Mouse (Mus musculus) macrophage (primary cell): Measurements from ENCODE around the gene Dpysl4. TPM values are rescaled to one million over a fixed set of nuclear protein-coding genes. Genes with fewer than 3 reads are reported as not detected.

Experiments
- H3K27ac ChIP-seq: fragments of 350-480 bp; formaldehyde crosslinking; 2 replicates; pipeline ENCODE4 v1.9.0; 2021
- H3K36me3 ChIP-seq: fragments of 350-480 bp; formaldehyde crosslinking; 2 replicates; pipeline ENCODE4 v1.9.0; 2021; ENCODE audit errors: inconsistent target
- H3K4me3 ChIP-seq: fragments of 350-480 bp; formaldehyde crosslinking; 2 replicates; pipeline ENCODE4 v1.9.0; 2021; ENCODE audit errors: inconsistent target
- H3K79me2 ChIP-seq: fragments of 350-480 bp; formaldehyde crosslinking; 2 replicates; pipeline ENCODE4 v1.9.0; 2021; ENCODE audit errors: inconsistent target
- WGBS: methylation state at CpG from one replicate; pipeline ENCODE4 v1.1.7; 2026; ENCODE audit warnings: inconsistent platforms; ENCODE audit not compliant: missing documents; 5-methylcytosine and 5-hydroxymethylcytosine counted together
- polyA plus RNA-seq: library from polyadenylated mRNA; stranded (reverse); fragments of 250-400 nt; gene quantifications from 3 replicates; pipeline ENCODE4 v1.2.4, GENCODE M21; 2018; ENCODE audit warnings: inconsistent platforms

The Dpysl4 gene
- polyA plus RNA-seq, 1 experiment from 2014 or later = not detected

DNA sequence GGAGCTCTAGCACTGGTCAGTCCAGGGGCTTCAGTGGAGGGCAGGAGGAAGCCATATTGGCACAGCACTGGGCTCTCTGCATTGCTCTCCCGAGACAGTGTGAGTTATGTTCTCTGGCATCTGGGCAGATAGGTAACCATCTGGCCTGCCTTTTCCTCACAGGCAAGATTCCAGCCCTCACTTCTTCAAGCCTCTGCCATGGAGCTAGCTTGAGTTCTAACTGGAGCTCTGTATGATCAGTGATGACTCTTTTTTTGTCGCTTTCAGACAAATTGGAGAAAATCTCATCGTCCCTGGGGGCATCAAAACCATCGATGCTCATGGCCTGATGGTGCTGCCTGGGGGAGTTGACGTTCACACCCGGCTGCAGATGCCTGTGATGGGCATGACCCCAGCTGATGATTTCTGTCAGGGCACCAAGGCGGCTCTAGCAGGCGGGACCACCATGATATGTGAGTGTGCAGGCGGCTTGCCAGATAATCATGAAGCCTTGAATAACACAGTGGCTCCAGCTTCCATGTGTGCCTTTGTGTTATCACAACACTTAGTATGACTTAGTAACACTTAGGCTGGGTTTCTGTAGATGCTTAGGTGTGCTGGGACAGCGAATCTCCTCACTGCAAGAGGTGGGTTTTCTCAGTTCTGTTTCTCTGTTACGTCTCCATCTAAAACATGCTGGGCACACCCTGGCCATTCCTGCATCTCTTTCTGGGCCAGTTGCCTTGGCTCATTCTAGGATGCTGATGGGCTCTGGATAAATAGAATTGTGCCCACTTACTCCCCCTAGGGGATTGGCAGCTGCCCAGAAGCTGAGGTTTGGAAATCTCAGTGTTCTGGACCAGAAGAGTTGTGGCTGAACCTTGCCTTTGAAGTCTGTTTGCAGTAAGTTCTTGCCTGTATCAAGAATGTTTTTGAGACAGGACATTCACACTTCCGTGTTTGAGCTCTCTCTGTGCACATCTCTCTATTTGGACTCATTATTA lies 4.4 kb downstream of the Dpysl4 start:
- H3K4me3 ChIP-seq = no peak overlapping the region
- WGBS = 87% methylated on average over 12 of the region's 12 CpGs
- no peaks in the 10 kb centered on the region for H3K36me3 ChIP-seq
- H3K27ac ChIP-seq = no peak overlapping the region
- no peaks in the 10 kb centered on the region for H3K79me2 ChIP-seq

DNA sequence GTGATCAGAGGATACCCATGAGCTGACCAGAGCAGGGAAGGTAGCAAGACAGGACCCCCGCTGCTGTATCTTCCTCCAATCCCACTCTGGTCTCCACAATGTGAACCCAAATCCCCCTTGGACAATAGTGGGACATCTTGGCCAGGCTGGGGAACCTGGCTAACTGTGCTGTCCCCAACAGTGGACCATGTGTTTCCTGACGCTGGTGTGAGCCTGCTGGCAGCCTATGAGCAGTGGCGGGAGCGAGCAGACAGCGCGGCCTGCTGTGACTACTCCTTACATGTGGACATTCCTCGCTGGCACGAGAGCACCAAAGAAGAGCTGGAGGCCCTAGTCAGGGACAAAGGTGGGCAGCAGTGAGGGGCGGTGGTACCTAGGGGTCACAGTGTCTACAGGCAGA lies 5.9 kb downstream of the Dpysl4 start:
- H3K4me3 ChIP-seq = no peak overlapping the region
- no peaks in the 10 kb centered on the region for H3K36me3 ChIP-seq
- H3K27ac ChIP-seq = no peak overlapping the region
- no peaks in the 10 kb centered on the region for H3K79me2 ChIP-seq
- 86% methylated on average over 9 of the region's 9 CpGs for WGBS

DNA sequence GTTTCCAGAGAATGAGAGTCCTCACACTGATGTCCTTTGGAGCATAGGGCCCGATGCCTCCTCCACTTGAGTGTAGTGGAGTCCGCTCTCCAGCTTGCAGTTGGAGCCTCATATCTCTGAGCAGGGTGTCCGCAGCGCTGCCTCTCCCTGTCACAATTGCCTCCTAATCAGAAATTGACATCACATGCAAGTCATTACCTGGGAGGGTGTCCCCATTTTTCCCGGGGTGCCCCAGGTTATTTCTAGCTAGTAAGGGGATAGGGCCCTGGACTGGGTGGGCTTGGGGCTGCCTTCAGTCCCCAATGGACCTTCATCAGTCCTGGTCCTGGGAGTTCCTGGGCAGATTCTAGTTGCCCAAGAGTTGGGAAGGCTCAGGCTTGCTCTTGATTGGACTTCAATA lies 6.9 kb downstream of the Dpysl4 start:
- Histone ChIP-seq H3K27ac (no peak overlapping the region), H3K79me2 (no peaks in the 10 kb centered on the region), H3K4me3 (no peak overlapping the region), H3K36me3 (no peaks in the 10 kb centered on the region)
- WGBS = 93% methylated on average over 5 of the region's 5 CpGs

DNA sequence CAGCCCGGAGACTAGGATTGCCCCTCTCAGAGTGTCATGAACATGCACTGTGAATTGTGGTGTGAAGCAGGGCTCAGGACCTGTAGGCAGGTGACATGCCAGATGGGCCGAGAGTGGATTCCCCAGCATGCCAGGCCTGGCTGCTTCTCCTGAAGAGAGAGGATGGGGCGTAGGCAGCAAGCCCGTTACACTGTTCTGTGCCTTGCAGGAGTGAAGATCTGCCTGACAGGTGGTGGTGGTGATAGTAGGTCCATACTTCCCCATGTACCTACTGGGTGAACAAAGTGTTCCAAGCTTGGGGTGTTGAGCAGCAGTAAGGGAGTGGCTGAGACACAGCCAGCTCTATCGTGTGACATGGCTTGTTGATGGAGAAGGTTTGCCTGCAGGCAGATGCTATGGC lies 7.3 kb downstream of the Dpysl4 start:
- Histone ChIP-seq H3K4me3 (no peak overlapping the region), H3K79me2 (no peaks in the 10 kb centered on the region), H3K36me3 (no peaks in the 10 kb centered on the region), H3K27ac (no peak overlapping the region)
- 88% methylated on average over 5 of the region's 5 CpGs for WGBS

DNA sequence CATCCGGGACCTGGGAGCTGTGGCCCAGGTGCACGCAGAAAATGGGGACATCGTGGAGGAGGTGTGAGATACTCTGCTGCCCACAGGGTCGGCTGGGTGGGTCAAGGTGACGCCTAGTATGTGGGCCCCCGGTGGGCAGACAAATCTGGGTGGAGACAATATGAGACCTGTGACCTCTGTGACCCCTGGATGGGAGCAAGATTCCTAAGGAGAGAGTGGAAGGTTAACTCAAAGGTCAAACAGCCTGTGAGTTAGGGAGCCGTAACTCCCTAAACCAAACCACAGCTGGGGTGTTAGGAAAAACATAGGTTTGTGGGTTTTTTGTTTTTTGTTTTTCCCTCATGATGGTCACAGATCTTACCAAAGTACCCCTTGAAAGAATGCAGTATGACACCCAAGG lies 8.0 kb downstream of the Dpysl4 start:
- 86% methylated on average over 7 of the region's 7 CpGs for WGBS
- Histone ChIP-seq H3K27ac (no peak overlapping the region), H3K36me3 (no peaks in the 10 kb centered on the region), H3K4me3 (no peak overlapping the region), H3K79me2 (no peaks in the 10 kb centered on the region)

DNA sequence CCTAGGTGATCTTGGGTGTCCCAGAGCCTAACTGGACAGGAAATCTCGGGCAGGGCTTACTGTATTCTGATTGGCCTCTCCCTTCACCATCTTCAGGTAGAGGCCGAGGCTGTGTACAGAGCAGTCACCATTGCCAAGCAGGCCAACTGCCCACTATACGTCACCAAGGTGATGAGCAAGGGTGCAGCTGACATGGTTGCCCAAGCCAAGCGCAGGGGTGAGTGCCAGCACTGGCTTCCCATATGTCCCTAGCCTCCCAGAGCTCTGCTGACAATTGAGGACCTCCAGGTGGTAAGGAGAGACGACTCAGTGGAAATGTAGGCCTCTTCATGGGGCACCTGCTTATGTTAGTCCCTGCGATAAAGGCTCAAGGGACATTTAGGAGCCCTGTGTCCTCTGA lies 9.0 kb downstream of the Dpysl4 start:
- Histone ChIP-seq H3K4me3 (no peak overlapping the region), H3K79me2 (no peaks in the 10 kb centered on the region)
- WGBS = 81% methylated on average over 6 of the region's 6 CpGs

DNA sequence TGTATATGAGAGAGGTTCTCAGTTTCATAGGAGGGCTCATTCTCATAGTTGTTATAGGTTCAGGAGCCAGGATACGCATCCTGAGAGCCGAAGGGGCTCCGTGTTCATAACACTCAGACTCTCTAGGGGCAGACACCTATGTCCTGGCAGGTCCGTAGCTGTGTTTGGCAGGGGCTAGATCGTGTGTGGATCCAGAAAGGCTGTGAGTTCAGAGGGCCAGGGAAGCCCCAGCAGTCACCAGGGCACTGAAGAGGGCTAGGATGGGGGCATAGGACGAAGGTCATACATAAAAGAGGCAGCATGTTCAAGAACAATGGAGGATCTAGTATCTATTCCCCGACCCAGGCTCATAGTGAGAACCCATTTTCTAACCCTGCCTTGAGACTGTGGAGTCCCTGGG lies 9.5 kb downstream of the Dpysl4 start:
- 87% methylated on average over 7 of the region's 7 CpGs for WGBS
- Histone ChIP-seq H3K27ac (no peak overlapping the region), H3K79me2 (no peaks in the 10 kb centered on the region), H3K4me3 (no peak overlapping the region), H3K36me3 (no peaks in the 10 kb centered on the region)

More for the DNA sequence above, 9.0 kb downstream of the Dpysl4 start:
- Histone ChIP-seq H3K27ac (no peak overlapping the region), H3K36me3 (no peaks in the 10 kb centered on the region)

DNA sequence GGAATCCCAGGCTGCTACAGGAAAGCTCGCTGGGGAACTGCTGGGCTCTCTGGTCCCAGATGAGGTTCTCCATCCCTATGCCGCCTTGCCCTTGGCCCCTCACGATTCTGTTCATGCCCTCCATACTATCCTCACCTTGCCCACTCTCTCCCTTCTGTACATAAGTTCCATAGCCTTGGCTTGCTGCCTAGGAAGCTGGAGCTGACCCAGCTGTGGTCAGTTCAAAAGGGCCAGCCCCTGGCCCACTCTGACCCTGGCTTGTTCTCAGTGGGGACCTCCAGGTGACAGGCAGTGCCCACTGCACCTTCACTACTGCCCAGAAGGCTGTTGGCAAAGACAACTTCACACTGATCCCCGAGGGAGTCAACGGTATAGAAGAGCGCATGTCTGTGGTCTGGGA lies 10.6 kb downstream of the Dpysl4 start:
- WGBS = 87% methylated on average over 6 of the region's 6 CpGs
- H3K27ac ChIP-seq = no peak overlapping the region
- H3K4me3 ChIP-seq = no peak overlapping the region
- no peaks in the 10 kb centered on the region for H3K79me2 ChIP-seq
- no peaks in the 10 kb centered on the region for H3K36me3 ChIP-seq

DNA sequence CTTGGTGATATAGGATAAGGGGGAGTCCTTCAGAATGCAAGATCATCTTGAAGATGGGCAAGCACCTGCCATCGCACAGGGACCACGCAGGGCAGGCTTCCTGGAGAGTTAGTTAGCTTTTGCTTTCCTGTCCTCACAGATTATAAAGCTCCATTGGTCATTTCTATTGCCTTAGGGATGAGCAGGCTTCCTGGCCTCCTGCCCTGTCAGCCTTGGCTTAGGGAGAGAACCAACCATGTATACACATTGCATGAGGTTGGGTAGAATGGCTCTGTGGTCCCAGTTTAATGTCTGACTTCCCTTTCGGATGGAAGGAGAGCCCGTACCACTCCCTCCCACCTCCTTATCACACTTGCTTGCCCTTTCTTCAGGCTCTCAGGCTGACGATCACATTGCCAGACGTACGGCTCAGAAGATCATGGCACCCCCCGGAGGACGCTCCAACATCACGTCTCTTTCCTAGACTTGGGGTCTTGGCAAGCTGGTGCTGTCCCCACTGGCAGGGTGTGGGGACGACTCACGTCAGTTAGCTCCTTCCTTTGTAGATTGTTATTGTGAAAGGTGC lies 14.8 kb downstream of the Dpysl4 start:
- Histone ChIP-seq H3K79me2 (no peaks in the 10 kb centered on the region), H3K27ac (no peak overlapping the region), H3K4me3 (no peak overlapping the region), H3K36me3 (no peaks in the 10 kb centered on the region)
- WGBS = 69% methylated on average over 12 of the region's 12 CpGs

DNA sequence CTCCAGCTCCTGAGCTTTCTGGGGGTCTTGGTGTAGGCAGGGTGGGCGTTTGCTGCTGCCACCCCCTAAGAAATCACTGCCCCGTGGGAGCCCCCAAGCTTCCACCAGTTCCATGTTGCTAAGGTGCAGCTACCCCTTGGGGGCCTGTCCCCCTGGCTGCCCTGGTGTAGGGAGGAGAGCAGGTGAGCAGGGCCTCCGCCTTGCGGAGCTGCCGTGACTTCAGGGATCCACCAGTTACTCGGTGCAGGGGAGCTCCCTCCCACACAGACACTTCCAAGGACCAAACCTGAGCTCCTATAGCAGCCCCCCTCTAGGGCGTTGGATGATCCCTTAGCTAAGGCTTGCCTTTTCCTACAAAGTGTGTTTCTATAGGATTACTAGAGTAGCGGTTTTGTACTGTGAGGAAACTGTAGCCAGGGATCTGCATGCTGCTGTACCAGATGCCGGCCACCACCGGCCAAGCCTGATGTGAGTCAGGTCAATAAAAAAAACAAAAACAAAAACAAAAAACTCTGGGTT lies 15.5 kb downstream of the Dpysl4 start:
- Histone ChIP-seq H3K79me2 (no peaks in the 10 kb centered on the region), H3K27ac (no peak overlapping the region), H3K4me3 (no peak overlapping the region), H3K36me3 (no peaks in the 10 kb centered on the region)
- WGBS = 86% methylated on average over 10 of the region's 10 CpGs

DNA sequence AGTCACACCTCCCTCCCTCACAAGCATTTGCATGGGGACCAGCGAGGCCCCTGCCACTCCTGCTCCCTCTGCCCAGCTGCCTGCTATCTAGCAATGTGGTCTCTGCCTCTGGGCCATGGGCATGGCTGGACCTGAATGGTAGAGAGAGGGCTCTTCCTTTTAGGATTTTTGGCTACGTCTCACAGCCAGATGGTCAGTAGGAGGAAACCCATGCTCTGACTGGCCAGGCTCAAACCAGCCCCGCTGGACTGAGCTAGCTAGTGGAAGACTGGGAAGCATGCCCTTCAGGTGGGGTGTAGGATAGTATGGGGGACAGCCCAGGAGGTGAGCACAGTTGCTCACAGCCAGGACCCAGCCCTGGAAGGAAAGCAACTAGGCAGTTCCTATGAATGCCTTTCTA lies 16.0 kb downstream of the Dpysl4 start:
- WGBS = 89% methylated on average over 3 of the region's 3 CpGs
- Histone ChIP-seq H3K27ac (no peak overlapping the region), H3K36me3 (no peaks in the 10 kb centered on the region), H3K79me2 (no peaks in the 10 kb centered on the region), H3K4me3 (no peak overlapping the region)

DNA sequence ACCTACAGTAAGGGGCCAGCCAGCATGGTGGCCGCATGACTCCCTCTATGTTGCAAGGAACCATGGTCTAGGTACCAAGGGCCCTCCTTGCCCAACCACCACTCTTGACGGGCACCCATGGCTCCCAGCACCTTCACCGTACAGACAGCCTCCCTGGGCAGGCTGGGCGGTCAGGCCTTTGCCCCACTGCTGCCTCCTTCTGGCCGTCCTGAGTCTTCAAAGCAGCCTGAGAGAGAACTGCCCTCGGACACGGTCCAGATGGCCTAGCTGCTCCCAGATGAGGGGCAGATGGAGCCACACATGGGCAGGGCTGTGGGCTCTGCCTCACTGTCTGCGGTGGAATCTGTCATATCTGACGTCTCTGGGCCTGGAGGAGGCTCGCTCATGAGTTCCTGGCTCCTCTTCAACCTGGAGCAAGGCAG lies 18.2 kb downstream of the Dpysl4 start:
- WGBS = 66% methylated on average over 10 of the region's 10 CpGs
- Histone ChIP-seq H3K27ac (no peak overlapping the region), H3K36me3 (no peaks in the 10 kb centered on the region), H3K79me2 (no peaks in the 10 kb centered on the region), H3K4me3 (no peak overlapping the region)

DNA sequence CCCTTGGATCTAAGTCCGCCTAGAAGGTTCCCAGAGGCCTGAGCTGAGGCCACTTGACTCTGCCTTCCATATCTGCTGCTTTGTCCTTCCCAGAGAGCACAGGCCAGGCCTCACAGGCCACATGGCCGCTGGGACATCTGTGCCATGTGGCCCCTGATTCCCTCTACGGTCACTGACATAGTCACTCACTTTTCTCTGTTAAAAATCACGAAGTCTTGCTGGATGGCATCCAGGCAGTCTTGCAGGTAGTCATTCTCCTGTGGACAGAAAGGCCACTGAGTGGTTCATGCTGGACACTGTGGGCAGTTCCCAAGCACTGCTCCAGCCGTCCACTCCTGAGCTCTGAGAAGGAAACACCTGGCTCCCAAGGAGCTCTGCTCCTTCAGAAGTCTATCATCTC lies 19.3 kb downstream of the Dpysl4 start:
- no peaks in the 10 kb centered on the region for H3K36me3 ChIP-seq

DNA sequence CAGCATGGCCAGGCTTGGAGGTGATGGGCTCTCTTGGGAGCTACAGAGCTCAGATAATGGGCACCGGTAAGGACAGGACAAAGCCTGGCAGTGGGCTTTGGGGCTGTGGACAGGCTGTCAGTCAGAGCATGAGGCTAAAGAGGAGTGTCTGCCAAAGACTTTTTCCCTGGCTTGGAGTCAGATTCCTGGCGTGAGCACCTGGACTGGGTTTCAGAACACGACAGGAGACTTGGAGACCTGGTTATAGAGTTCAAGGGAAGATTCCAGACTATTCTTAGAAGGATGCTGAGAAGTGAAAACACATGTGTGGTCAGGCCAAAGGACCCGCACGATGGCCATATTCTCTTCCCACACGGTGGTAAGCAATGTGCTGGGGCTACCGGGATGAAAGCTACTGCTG lies 19.9 kb downstream of the Dpysl4 start:
- H3K27ac ChIP-seq = no peak overlapping the region
- no peaks in the 10 kb centered on the region for H3K79me2 ChIP-seq
- 84% methylated on average over 7 of the region's 7 CpGs for WGBS
- no peaks in the 10 kb centered on the region for H3K36me3 ChIP-seq
- no peak overlapping the region for H3K4me3 ChIP-seq

More for the DNA sequence above, 19.3 kb downstream of the Dpysl4 start:
- 88% methylated on average over 5 of the region's 5 CpGs for WGBS
- Histone ChIP-seq H3K79me2 (no peaks in the 10 kb centered on the region), H3K4me3 (no peak overlapping the region), H3K27ac (no peak overlapping the region)
